Mouse (Mus musculus): ENCODE measurements around the gene Defa26.
"Not testable (repeated sequence)": the region's sequence is repeated elsewhere in the genome, so short reads cannot be mapped to it uniquely, and the experiment has no call there.

The Defa26 gene

GRCm38 (mm10) chr8:21617883-21618282 is at the start of gene Defa26:
Gene Defa26 (plus strand): TSS chr8:21618183.
- DNase-seq (ENCODE audit: extremely low read depth, low read depth) = not testable (repeated sequence)

DNA sequence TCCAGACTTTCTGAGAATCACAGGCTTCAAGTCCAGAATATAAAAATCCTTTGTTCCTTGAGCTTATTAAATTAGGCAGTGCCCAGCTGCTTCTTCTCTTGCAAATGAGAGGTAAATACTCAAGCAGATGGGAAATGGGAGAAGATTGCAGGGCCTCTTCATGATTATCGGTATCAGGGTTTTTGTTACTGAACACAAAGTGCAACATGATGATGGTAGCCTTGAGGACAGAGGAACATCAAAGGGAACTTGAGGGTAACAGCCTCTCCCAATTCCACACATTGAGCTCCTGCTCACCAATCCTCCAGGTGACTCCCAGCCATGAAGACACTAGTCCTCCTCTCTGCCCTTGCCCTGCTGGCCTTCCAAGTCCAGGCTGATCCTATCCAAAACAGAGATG is 35.3 kb upstream of the Defa26 start, which contains the start of gene Defa28:
Gene Defa28 (plus strand): TSS at position 301 of the 400 bp plus-strand sequence.
- DNase-seq (ENCODE audit: extremely low read depth, low read depth) = not testable (repeated sequence)

DNA sequence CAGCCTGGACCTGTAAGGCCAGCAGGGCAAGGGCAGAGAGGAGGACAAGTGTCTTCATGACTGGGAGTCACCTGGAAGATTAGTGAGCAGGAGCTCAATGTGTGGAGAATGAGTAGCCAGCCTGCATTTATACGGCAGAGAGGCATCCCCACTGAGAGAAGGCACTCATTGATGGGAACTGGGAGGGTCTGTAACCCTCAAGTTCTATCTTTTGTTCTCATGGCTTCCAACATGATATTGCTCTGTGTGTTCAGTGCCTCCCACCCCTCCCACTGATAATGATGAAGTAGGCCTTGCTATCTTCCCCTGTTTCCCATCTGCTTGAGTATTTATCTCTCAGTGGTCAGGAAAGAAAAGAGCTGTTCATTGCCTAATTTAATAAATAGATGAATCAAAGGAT is 23.6 kb upstream of the Defa26 start, which contains the start of gene Gm7861:
Gene Gm7861 (minus strand): TSS at position 101 of the 400 bp plus-strand sequence.
- not testable (repeated sequence) for DNase-seq (ENCODE audit: extremely low read depth, low read depth)

DNA sequence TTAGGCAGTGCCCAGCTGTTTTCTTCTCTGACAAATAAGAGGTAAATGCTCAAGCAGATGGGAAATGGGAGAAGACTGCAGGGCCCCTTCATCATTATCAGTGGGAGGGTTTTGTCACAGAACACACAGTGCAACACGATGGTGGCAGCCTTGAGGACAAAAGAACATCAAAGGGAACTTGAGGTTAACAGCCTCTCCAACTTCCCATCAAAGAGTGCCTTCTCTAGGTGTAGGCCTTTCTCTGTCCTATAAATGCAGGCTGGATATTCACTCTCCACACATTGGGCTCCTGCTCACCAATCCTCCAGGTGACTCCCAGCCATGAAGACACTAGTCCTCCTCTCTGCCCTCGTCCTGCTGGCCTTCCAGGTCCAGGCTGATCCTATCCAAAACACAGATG is 37.5 kb downstream of the Defa26 start, which contains the start of gene Defa17:
Gene Defa17 (plus strand): TSS at position 301 of the 400 bp plus-strand sequence.
- DNase-seq (ENCODE audit: extremely low read depth, low read depth) = not testable (repeated sequence)

GRCm38 (mm10) chr8:21665497-21665896 is 47.5 kb downstream of the Defa26 start, which contains the start of gene Defa34:
Gene Defa34 (plus strand): TSS chr8:21665797.
- DNase-seq (ENCODE audit: extremely low read depth, low read depth) = not testable (repeated sequence)

Measured in MEL-GATA-1-ER (cell line).